Mouse (Mus musculus) myocyte (in vitro differentiated cells): Measurements from ENCODE around the gene Rpl41.

Source experiments
- CEBPB ChIP-seq: IDR thresholded peaks from 2 replicates; pipeline ENCODE4 v1.6.1; 2011; ENCODE audit warnings: mild to moderate bottlenecking, moderate library complexity; ENCODE audit not compliant: poor library complexity, insufficient read depth, severe bottlenecking
- E2F4 ChIP-seq: IDR thresholded peaks from one replicate; pipeline ENCODE4 v1.6.1; 2011; ENCODE audit warnings: mild to moderate bottlenecking, control low read depth, moderate library complexity; ENCODE audit not compliant: insufficient read depth
- MAX ChIP-seq: IDR thresholded peaks from one replicate; pipeline ENCODE4 v1.6.1; 2011; ENCODE audit warnings: low read depth, mild to moderate bottlenecking, control low read depth
- MYOD1 ChIP-seq, 3 experiments: IDR thresholded peaks; one replicate each; pipeline ENCODE4 v1.6.1; 2011; ENCODE audit warnings: control low read depth in 2 of 3, low read depth in 2 of 3, mild to moderate bottlenecking in 2 of 3, moderate library complexity in 1 of 3; ENCODE audit not compliant: insufficient read length in 2 of 3, control insufficient read depth in 1 of 3
- MYOG ChIP-seq, 3 experiments: IDR thresholded peaks; one replicate each; pipeline ENCODE4 v1.6.1; 2011; ENCODE audit warnings: control low read depth in 2 of 3, low read depth in 2 of 3, mild to moderate bottlenecking in 2 of 3; ENCODE audit not compliant: insufficient read length in 2 of 3, control insufficient read depth in 1 of 3, insufficient read depth in 1 of 3
- POLR2A ChIP-seq: IDR thresholded peaks from one replicate; pipeline ENCODE4 v1.6.1; 2011; ENCODE audit warnings: low read depth, mild to moderate bottlenecking, control low read depth, moderate library complexity; ENCODE audit not compliant: insufficient read length
- POLR2AphosphoS2 ChIP-seq: IDR thresholded peaks from one replicate; pipeline ENCODE4 v1.6.1; 2011; ENCODE audit warnings: low read depth, control low read depth; ENCODE audit not compliant: insufficient read length
- REST ChIP-seq: IDR thresholded peaks from one replicate; pipeline ENCODE4 v1.6.1; 2011; ENCODE audit warnings: mild to moderate bottlenecking, control low read depth, moderate library complexity; ENCODE audit not compliant: insufficient read depth, insufficient read length
- SRF ChIP-seq: IDR thresholded peaks from one replicate; pipeline ENCODE4 v1.6.1; 2011; ENCODE audit warnings: low read depth; ENCODE audit not compliant: control insufficient read depth, insufficient read length
- TCF12 ChIP-seq: IDR thresholded peaks from one replicate; pipeline ENCODE4 v1.6.1; 2011; ENCODE audit warnings: mild to moderate bottlenecking, control low read depth; ENCODE audit not compliant: poor library complexity, insufficient read depth, severe bottlenecking
- TCF3 ChIP-seq: IDR thresholded peaks from one replicate; pipeline ENCODE4 v1.6.1; 2011; ENCODE audit warnings: low read depth, control low read depth; ENCODE audit not compliant: insufficient read length
- USF1 ChIP-seq: IDR thresholded peaks from one replicate; pipeline ENCODE4 v1.6.1; 2011; ENCODE audit warnings: low read depth, mild to moderate bottlenecking, control low read depth, moderate library complexity

- no peak for TF ChIP-seq E2F4
- no peak for TF ChIP-seq POLR2A
- TF ChIP-seq SRF: no peak
- TF ChIP-seq TCF12: no peak
- TF ChIP-seq MAX: no peak
- TF ChIP-seq USF1: no peak
- no peak for TF ChIP-seq MYOG (IDR thresholded peaks at IDR 0.05; ENCODE audit: control insufficient read depth in 1 of 3, insufficient read depth in 1 of 3, insufficient read length in 2 of 3, low read depth in 2 of 3)
- TF ChIP-seq MYOD1 (IDR thresholded peaks at IDR 0.05; ENCODE audit: control insufficient read depth in 1 of 3, insufficient read length in 2 of 3, low read depth in 2 of 3): no peak
- TF ChIP-seq CEBPB: no peak
- no peak for TF ChIP-seq REST
- TF ChIP-seq TCF3: no peak
- no peak for TF ChIP-seq POLR2AphosphoS2
Measured at GRCm38 (mm10) chr10:128545570-128545898, 3.6 kb downstream of the Rpl41 start.
